Comparison of ENCODE assay signal across 21 mouse cellular contexts in genomic region chr2:22799430-22800041, GRCm38 (mm10). TPM values are rescaled to one million over a fixed set of nuclear protein-coding genes. Genes with fewer than 3 reads are reported as not detected.
A peak's percentile ranks its signal among the peaks of the same experiment; 100 is the strongest.
DNase-seq lines count a peak whose midpoint lies in the region; ATAC-seq and TF ChIP-seq lines count a peak whose summit lies in the region.
"Had no signal": no experiment of that assay in that cellular context is flagged by ENCODE, and none has a peak within 500 bp of the region (broad histone marks: within the 10 kb centered on the region; RNA-seq: fewer than 3 reads in every experiment).

No protein-coding gene starts in this region.

- H3K27ac ChIP-seq in liver, adult 2 months (replicated peaks; ENCODE audit: insufficient read depth, low read depth, low read length) = no peak overlapping the region
- H3K27ac ChIP-seq in midbrain, embryonic 15.5 days = no peak overlapping the region
- H3K27ac ChIP-seq: embryonic facial prominence, embryonic 12.5 days; forebrain, embryonic 13.5 days; kidney, postnatal 0 days; layer of hippocampus, adult 2 months; liver, embryonic 12.5 days; lung, embryonic 15.5 days; stomach, postnatal 0 days had no signal

- DNase-seq in liver, adult 2 months (ENCODE audit: extremely low read depth, low read depth, low spot score) = peak; percentile 34
- DNase-seq in liver = no peak
- peak; percentile 54 to 63 for DNase-seq in B cell, adult 2 months
- peak; percentile 19 for DNase-seq in brain, adult 2 months (ENCODE audit: low read depth, low spot score)
- DNase-seq in cerebellum, postnatal 4 days (ENCODE audit: low spot score in 2 of 2) = no peak
- DNase-seq in cerebellum, postnatal 36 days = no peak
- DNase-seq: adrenal gland, adult 8-10 months; cerebellum, adult 2 months; gastrocnemius, postnatal 14 days; kidney, adult 18-20 months; left cerebral cortex, postnatal 4 days had no signal

- no peaks in the 10 kb centered on the region for H3K27me3 ChIP-seq in liver, adult 2 months (ENCODE audit: control insufficient read depth, insufficient read depth, low read length)
- H3K27me3 ChIP-seq in midbrain, embryonic 15.5 days (replicated peaks) = no peaks in the 10 kb centered on the region
- H3K27me3 ChIP-seq: embryonic facial prominence, embryonic 12.5 days; forebrain, embryonic 13.5 days; liver, embryonic 12.5 days; lung, embryonic 15.5 days had no signal

- TF ChIP-seq CTCF in liver, adult 2 months (IDR thresholded peaks at IDR 0.05; ENCODE audit: low read depth, low read length) = no peak

- H3K9ac ChIP-seq in liver, adult 2 months (ENCODE audit: low read depth, low read length) = no peak overlapping the region
- H3K9ac ChIP-seq in midbrain, embryonic 15.5 days = no peak overlapping the region
- H3K9ac ChIP-seq: embryonic facial prominence, embryonic 12.5 days; forebrain, embryonic 13.5 days; liver, embryonic 12.5 days; lung, embryonic 15.5 days had no signal

- peak; percentile 78 for ATAC-seq in megakaryocyte progenitor cell, adult 5-6 weeks (replicated peaks; ENCODE audit: poor library complexity)
- no peak for ATAC-seq in midbrain, embryonic 15.5 days (replicated peaks)
- ATAC-seq: forebrain, embryonic 13.5 days; liver, embryonic 12.5 days had no signal

- H3K9me3 ChIP-seq in midbrain, embryonic 15.5 days = no peaks in the 10 kb centered on the region
- H3K9me3 ChIP-seq: forebrain, embryonic 13.5 days; lung, embryonic 15.5 days had no signal

- no peak overlapping the region for H3K4me3 ChIP-seq in liver, adult 2 months (ENCODE audit: insufficient read depth, low read depth, low read length)
- no peak overlapping the region for H3K4me3 ChIP-seq in midbrain, embryonic 15.5 days
- H3K4me3 ChIP-seq: embryonic facial prominence, embryonic 12.5 days; erythroblast, embryonic 14.5 days; forebrain, embryonic 13.5 days; layer of hippocampus, adult 2 months; liver, embryonic 12.5 days; lung, embryonic 15.5 days had no signal

- H3K4me2 ChIP-seq in midbrain, embryonic 15.5 days = no peak overlapping the region
- H3K4me2 ChIP-seq: embryonic facial prominence, embryonic 12.5 days; forebrain, embryonic 13.5 days; liver, embryonic 12.5 days; lung, embryonic 15.5 days had no signal

- TF ChIP-seq POLR2A in liver, adult 2 months (IDR thresholded peaks at IDR 0.05; ENCODE audit: extremely low read depth, insufficient read depth, low read length) = no peak

- no peaks in the 10 kb centered on the region for H3K79me2 ChIP-seq in liver, adult 2 months (ENCODE audit: control insufficient read depth, insufficient read depth, low read length)

- no peaks in the 10 kb centered on the region for H3K36me3 ChIP-seq in liver, adult 2 months (ENCODE audit: control insufficient read depth, insufficient read depth, low read length)
- H3K36me3 ChIP-seq in midbrain, embryonic 15.5 days (replicated peaks) = no peaks in the 10 kb centered on the region
- H3K36me3 ChIP-seq: embryonic facial prominence, embryonic 12.5 days; lung, embryonic 15.5 days had no signal

- WGBS in liver, adult 2 months = 76% methylated on average over 2 of the region's 2 CpGs
- WGBS in midbrain, embryonic 15.5 days = 85% methylated on average over 2 of the region's 2 CpGs

- no peaks in the 10 kb centered on the region for H3K4me1 ChIP-seq in liver, adult 2 months (ENCODE audit: control insufficient read depth, insufficient read depth, low read length)
- H3K4me1 ChIP-seq in midbrain, embryonic 15.5 days = no peaks in the 10 kb centered on the region
- H3K4me1 ChIP-seq: embryonic facial prominence, embryonic 12.5 days; forebrain, embryonic 13.5 days; liver, embryonic 12.5 days; lung, embryonic 15.5 days had no signal

RNA-seq across cellular contexts. Expression of gene Apbb1ip, which starts 25.6 kb away (rescaled TPM):
- total RNA-seq in liver, adult 2 months (2014; rRNA removed) = 0.65 and 0.87 TPM in 2 replicates
- polyA plus RNA-seq in liver, adult 2 months (2012; rRNA removed) = 0.44 and 0.64 TPM in 2 replicates
- total RNA-seq in megakaryocyte progenitor cell, adult 5-6 weeks (2015) = 120 and 136 TPM in 2 replicates
- 15.9 and 26.8 TPM in 2 replicates for total RNA-seq in megakaryocyte progenitor cell, adult 5-6 weeks (2017)
- polyA plus RNA-seq in midbrain, embryonic 15.5 days (2015; fragmentation: Nextera tagmentation; extraction: Ambion mirVana) = 0.71 and 0.98 TPM in 2 replicates

Comparison
In these comparisons a context has a peak if more than half of its experiments do, and no peak if none do; other contexts are left out.
1. DNase-seq: peak in liver, adult 2 months (single experiment), B cell, adult 2 months (2 of 2) and brain, adult 2 months (single experiment); none in liver (single experiment), cerebellum, postnatal 4 days (0 of 2) and cerebellum, postnatal 36 days (0 of 2).